Mouse (Mus musculus) forebrain, embryonic 11.5 days (tissue): ENCODE results near the gene Hs6st2. TPM values are rescaled to one million over a fixed set of nuclear protein-coding genes. Genes with fewer than 3 reads are reported as not detected.
A peak's percentile ranks its signal among the peaks of the same experiment; 100 is the strongest.

Experiments
- ATAC-seq: fragments of 200-750 bp; cut with Nextera tagmentation; replicated peaks from 2 replicates; pipeline ENCODE4 v1.8.0; 2017; ENCODE audit warnings: moderate TSS enrichment; ENCODE audit not compliant: low FRiP score
- DNase-seq: peaks from one replicate; pipeline ENCODE4 v3.0.0-alpha.2; 2017; ENCODE audit warnings: low spot score
- H3K27ac ChIP-seq: fragments of 300-500 bp; sonication (generic); 2 replicates; pipeline ENCODE4 v1.5.1; 2014; ENCODE audit warnings: low read depth, low read length
- H3K27me3 ChIP-seq: fragments of 300-500 bp; sonication (generic); 2 replicates; pipeline ENCODE4 v1.6.1; 2014; ENCODE audit warnings: mild to moderate bottlenecking, low read length, mixed read lengths; ENCODE audit not compliant: control insufficient read depth, insufficient read depth
- H3K36me3 ChIP-seq: fragments of 300-500 bp; sonication (generic); 2 replicates; pipeline ENCODE4 v1.6.1; 2014; ENCODE audit warnings: mild to moderate bottlenecking, low read length, moderate library complexity, mixed read lengths; ENCODE audit not compliant: control insufficient read depth, insufficient read depth
- H3K4me1 ChIP-seq: fragments of 300-500 bp; sonication (generic); replicated peaks from 2 replicates; pipeline ENCODE4 v1.6.1; 2014; ENCODE audit warnings: low read length, mixed read lengths; ENCODE audit not compliant: control insufficient read depth, insufficient read depth
- H3K4me2 ChIP-seq: fragments of 300-500 bp; sonication (generic); 2 replicates; pipeline ENCODE4 v1.6.1; 2014; ENCODE audit warnings: low read depth, mild to moderate bottlenecking, low read length, moderate library complexity, mixed read lengths; ENCODE audit not compliant: severe bottlenecking
- H3K4me3 ChIP-seq: fragments of 300-500 bp; sonication (generic); 2 replicates; pipeline ENCODE4 v1.5.1; 2014; ENCODE audit warnings: low read depth, low read length
- H3K9ac ChIP-seq: fragments of 300-500 bp; sonication (generic); 2 replicates; pipeline ENCODE4 v1.6.1; 2014; ENCODE audit warnings: low read length
- H3K9me3 ChIP-seq: fragments of 300-500 bp; sonication (generic); 2 replicates; pipeline ENCODE4 v1.6.1; 2016; ENCODE audit warnings: low read length, mixed read lengths; ENCODE audit not compliant: control insufficient read depth
- WGBS: fragments of 180-500 bp; shearing (Covaris S2); extraction: QIAGEN DNeasy Blood & Tissue Kit; methylation state at CpG from one replicate; pipeline ENCODE4 v1.1.7; 2014; 5-methylcytosine and 5-hydroxymethylcytosine counted together
- polyA plus RNA-seq: library from polyadenylated mRNA; unstranded; fragments of >200 nt; fragmentation: Nextera tagmentation; extraction: Ambion mirVana; gene quantifications from 2 replicates; pipeline ENCODE4 v1.2.1, GENCODE M21; 2014

Hs6st2 gene
- polyA plus RNA-seq, 1 experiment from 2014 or later = 27.4 TPM

GRCm38 (mm10) chrX:51461413-51461812, 220.2 kb downstream of the Hs6st2 start:
- Histone ChIP-seq H3K27ac (no peak overlapping the region), H3K27me3 (no peaks in the 10 kb centered on the region), H3K4me2 (no peak overlapping the region), H3K9ac (no peak overlapping the region), H3K9me3 (no peaks in the 10 kb centered on the region), H3K4me1 (no peaks in the 10 kb centered on the region), H3K36me3 (no peaks in the 10 kb centered on the region), H3K4me3 (no peak overlapping the region)
- DNase-seq (no peak), ATAC-seq (no peak)
- WGBS = 81% methylated on average over 3 of the region's 3 CpGs

GRCm38 (mm10) chrX:51443366-51443765, 238.3 kb downstream of the Hs6st2 start:
- Histone ChIP-seq H3K36me3 (no peaks in the 10 kb centered on the region), H3K9ac (no peak overlapping the region), H3K9me3 (no peaks in the 10 kb centered on the region), H3K27me3 (no peaks in the 10 kb centered on the region), H3K4me2 (no peak overlapping the region), H3K4me1 (no peaks in the 10 kb centered on the region), H3K27ac (no peak overlapping the region), H3K4me3 (no peak overlapping the region)
- ATAC-seq (no peak), DNase-seq (no peak)
- WGBS = 70% methylated on average over 4 of the region's 4 CpGs

- WGBS = 73% methylated on average over 3 of the region's 3 CpGs
- H3K9me3 ChIP-seq = no peaks in the 10 kb centered on the region
- H3K4me1 ChIP-seq = no peaks in the 10 kb centered on the region
- DNase-seq (no peak), ATAC-seq (no peak)
- no peak overlapping the region for H3K4me2 ChIP-seq
- H3K27me3 ChIP-seq = no peaks in the 10 kb centered on the region
- H3K4me3 ChIP-seq = no peak overlapping the region
- H3K36me3 ChIP-seq = no peaks in the 10 kb centered on the region
- H3K27ac ChIP-seq = no peak overlapping the region
- no peak overlapping the region for H3K9ac ChIP-seq
Observed at GRCm38 (mm10) chrX:51431706-51432105, 249.9 kb downstream of the Hs6st2 start.

- WGBS = 84% methylated on average over 5 of the region's 5 CpGs
- H3K4me3 ChIP-seq = no peak overlapping the region
- no peaks in the 10 kb centered on the region for H3K36me3 ChIP-seq
- no peak for DNase-seq
- no peaks in the 10 kb centered on the region for H3K9me3 ChIP-seq
- H3K9ac ChIP-seq = no peak overlapping the region
- H3K4me1 ChIP-seq = no peaks in the 10 kb centered on the region
- no peak overlapping the region for H3K4me2 ChIP-seq
- H3K27ac ChIP-seq = no peak overlapping the region
- H3K27me3 ChIP-seq = no peaks in the 10 kb centered on the region
- ATAC-seq = no peak
Observed at GRCm38 (mm10) chrX:51425031-51425430, 256.6 kb downstream of the Hs6st2 start.

- no peaks in the 10 kb centered on the region for H3K36me3 ChIP-seq
- ATAC-seq (no peak), DNase-seq (no peak)
- H3K4me1 ChIP-seq = no peaks in the 10 kb centered on the region
- no peak overlapping the region for H3K4me3 ChIP-seq
- H3K27ac ChIP-seq = no peak overlapping the region
- WGBS = 82% methylated on average over 2 of the region's 2 CpGs
- H3K4me2 ChIP-seq = no peak overlapping the region
- H3K27me3 ChIP-seq = no peaks in the 10 kb centered on the region
- no peaks in the 10 kb centered on the region for H3K9me3 ChIP-seq
- H3K9ac ChIP-seq = no peak overlapping the region
Observed at GRCm38 (mm10) chrX:51410289-51410688, 271.4 kb downstream of the Hs6st2 start.

- no peak overlapping the region for H3K4me2 ChIP-seq
- H3K9me3 ChIP-seq = no peaks in the 10 kb centered on the region
- no peak overlapping the region for H3K4me3 ChIP-seq
- no peak for ATAC-seq
- no peak for DNase-seq
- no peaks in the 10 kb centered on the region for H3K36me3 ChIP-seq
- H3K9ac ChIP-seq = no peak overlapping the region
- H3K4me1 ChIP-seq = no peaks in the 10 kb centered on the region
- H3K27me3 ChIP-seq = no peaks in the 10 kb centered on the region
- H3K27ac ChIP-seq = no peak overlapping the region
Observed at GRCm38 (mm10) chrX:51397457-51397856, 284.2 kb downstream of the Hs6st2 start.

- Histone ChIP-seq H3K9ac (no peak overlapping the region), H3K27ac (no peak overlapping the region), H3K4me1 (no peaks in the 10 kb centered on the region), H3K4me3 (no peak overlapping the region), H3K9me3 (no peaks in the 10 kb centered on the region), H3K36me3 (no peaks in the 10 kb centered on the region), H3K4me2 (no peak overlapping the region), H3K27me3 (no peaks in the 10 kb centered on the region; the same call in 1 of the 2 replicates)
- DNase-seq (peak; percentile 80), ATAC-seq (no peak)
- WGBS = 14% methylated on average over 5 of the region's 5 CpGs
Observed at GRCm38 (mm10) chrX:51374670-51375069, 307.0 kb downstream of the Hs6st2 start.

GRCm38 (mm10) chrX:51372477-51373239, 309.0 kb downstream of the Hs6st2 start:
- no peak overlapping the region for H3K4me2 ChIP-seq
- 45% methylated on average over 5 of the region's 5 CpGs for WGBS
- H3K4me1 ChIP-seq = no peaks in the 10 kb centered on the region
- no peaks in the 10 kb centered on the region; the same call in 1 of the 2 replicates for H3K27me3 ChIP-seq
- H3K27ac ChIP-seq = no peak overlapping the region
- DNase-seq (peak; percentile 57), ATAC-seq (no peak)
- H3K9ac ChIP-seq = no peak overlapping the region
- H3K9me3 ChIP-seq = no peaks in the 10 kb centered on the region
- H3K4me3 ChIP-seq = no peak overlapping the region
- H3K36me3 ChIP-seq = no peaks in the 10 kb centered on the region

GRCm38 (mm10) chrX:51349682-51350081, 332.0 kb downstream of the Hs6st2 start:
- no peaks in the 10 kb centered on the region for H3K4me1 ChIP-seq
- H3K27ac ChIP-seq = no peak overlapping the region
- H3K9ac ChIP-seq = no peak overlapping the region
- H3K4me2 ChIP-seq = no peak overlapping the region
- H3K27me3 ChIP-seq = no peaks in the 10 kb centered on the region
- ATAC-seq (no peak), DNase-seq (no peak)
- 71% methylated on average over 1 of the region's 1 CpGs for WGBS
- H3K4me3 ChIP-seq = no peak overlapping the region
- H3K36me3 ChIP-seq = no peaks in the 10 kb centered on the region
- H3K9me3 ChIP-seq = no peaks in the 10 kb centered on the region
